Mouse (Mus musculus): ENCODE measurements at regions not wholly inside any gene's neighbourhood (a gene's known extent, or its start where the extent isn't known, plus 50 kb on each side); places are given as distances from the start of the nearest gene placed in this dataset.

- DNase-seq (ENCODE audit: extremely low read depth, low read depth, low spot score), result no peak
Measured at GRCm38 (mm10) chr7:34587239-34587638, 69.3 kb downstream of the Kctd15 start.

- no peak for DNase-seq (ENCODE audit: extremely low read depth, low read depth, low spot score)
Measured at GRCm38 (mm10) chr7:34585312-34585865, 71.1 kb downstream of the Kctd15 start.

- DNase-seq (ENCODE audit: extremely low read depth, low read depth, low spot score), result no peak
Measured at GRCm38 (mm10) chr7:34584870-34585269, 71.7 kb downstream of the Kctd15 start.

- DNase-seq (ENCODE audit: extremely low read depth, low read depth, low spot score), result no peak
Measured at GRCm38 (mm10) chr7:34580866-34581265, 75.7 kb downstream of the Kctd15 start.

GRCm38 (mm10) chr7:34571295-34571694 lies 85.2 kb downstream of the Kctd15 start:
- DNase-seq (ENCODE audit: extremely low read depth, low read depth, low spot score), result no peak

GRCm38 (mm10) chr7:34570114-34571065 lies 86.1 kb downstream of the Kctd15 start:
- peak; percentile 61 for DNase-seq (ENCODE audit: extremely low read depth, low read depth, low spot score)

GRCm38 (mm10) chr7:34569747-34570113 lies 86.8 kb downstream of the Kctd15 start:
- no peak for DNase-seq (ENCODE audit: extremely low read depth, low read depth, low spot score)

- DNase-seq (ENCODE audit: extremely low read depth, low read depth, low spot score), result no peak
Measured at GRCm38 (mm10) chr7:34567575-34567974, 89.0 kb downstream of the Kctd15 start.

GRCm38 (mm10) chr7:34562160-34562559 lies 94.4 kb downstream of the Kctd15 start:
- no peak for DNase-seq (ENCODE audit: extremely low read depth, low read depth, low spot score)

- no peak for DNase-seq (ENCODE audit: extremely low read depth, low read depth, low spot score)
Measured at GRCm38 (mm10) chr7:34558615-34559343, 97.8 kb downstream of the Kctd15 start.

GRCm38 (mm10) chr7:34555196-34555595 lies 101.3 kb downstream of the Kctd15 start:
- DNase-seq (ENCODE audit: extremely low read depth, low read depth, low spot score), result no peak

- no peak for DNase-seq (ENCODE audit: extremely low read depth, low read depth, low spot score)
Measured at GRCm38 (mm10) chr7:34546609-34547316, 109.8 kb downstream of the Kctd15 start.

GRCm38 (mm10) chr7:34545906-34546305 lies 110.6 kb downstream of the Kctd15 start:
- DNase-seq (ENCODE audit: extremely low read depth, low read depth, low spot score), result no peak

GRCm38 (mm10) chr7:34541906-34542305 lies 114.6 kb downstream of the Kctd15 start:
- DNase-seq (ENCODE audit: extremely low read depth, low read depth, low spot score), result no peak

GRCm38 (mm10) chr7:34541000-34541399 lies 115.5 kb downstream of the Kctd15 start:
- no peak for DNase-seq (ENCODE audit: extremely low read depth, low read depth, low spot score)

- no peak for DNase-seq (ENCODE audit: extremely low read depth, low read depth, low spot score)
Measured at GRCm38 (mm10) chr7:34539856-34540255, 116.7 kb downstream of the Kctd15 start.

GRCm38 (mm10) chr7:34538310-34539055 lies 118.0 kb downstream of the Kctd15 start:
- no peak for DNase-seq (ENCODE audit: extremely low read depth, low read depth, low spot score)

- no peak for DNase-seq (ENCODE audit: extremely low read depth, low read depth, low spot score)
Measured at GRCm38 (mm10) chr7:34537122-34537521, 119.4 kb downstream of the Kctd15 start.

- DNase-seq (ENCODE audit: extremely low read depth, low read depth, low spot score), result no peak
Measured at GRCm38 (mm10) chr7:34534241-34534640, 122.3 kb downstream of the Kctd15 start.

GRCm38 (mm10) chr7:34531639-34532038 lies 124.9 kb downstream of the Kctd15 start:
- no peak for DNase-seq (ENCODE audit: extremely low read depth, low read depth, low spot score)
